Mouse (Mus musculus) kidney, adult 2 months (tissue): ENCODE measurements at regions not wholly inside any gene's neighbourhood (a gene's known extent, or its start where the extent isn't known, plus 50 kb on each side); places are given as distances from the start of the nearest gene placed in this dataset.

ENCODE experiments used
- CTCF ChIP-seq: fragments of 200-500 bp; conservative IDR thresholded peaks from 2 replicates; pipeline ENCODE4 v1.5.1; 2011; ENCODE audit warnings: low read depth, mild to moderate bottlenecking, control low read depth, low read length, moderate library complexity, mixed read lengths; ENCODE audit not compliant: insufficient read depth, insufficient read length
- POLR2A ChIP-seq: fragments of 200-500 bp; IDR thresholded peaks from one replicate; pipeline ENCODE4 v1.6.1; 2011; ENCODE audit warnings: low read depth, low read length, control low read depth

GRCm38 (mm10) chr8:101591115-101591514 lies 1194.3 kb downstream of the Cdh11 start:
- no peak for TF ChIP-seq CTCF
- TF ChIP-seq POLR2A: no peak
